Mouse (Mus musculus): ENCODE measurements around the gene Rsrc2. TPM values are rescaled to one million over a fixed set of nuclear protein-coding genes. Genes with fewer than 3 reads are reported as not detected.
"Not testable (repeated sequence)": the region's sequence is repeated elsewhere in the genome, so short reads cannot be mapped to it uniquely, and the experiment has no call there.

Gene Rsrc2
- total RNA-seq (2021), result 96.8 and 108 TPM in 2 replicates
- long read RNA-seq, transcript Rsrc2-208 (10 exons, 1,595 nt), result major isoform, 32 of 63 reads
- long read RNA-seq, partial matches to known transcripts, result 9 of 63 reads
- long read RNA-seq, other reads (novel, unspliced or antisense), result 14 of 63 reads

GRCm38 (mm10) chr5:123749065-123750064 lies at the start of gene Rsrc2, which contains the start of gene Kntc1:
Gene Rsrc2, minus strand, starts transcription at chr5:123749414.
Gene Kntc1, plus strand, starts transcription at chr5:123749716.
- DNase-seq, result peak; percentile 95

DNA sequence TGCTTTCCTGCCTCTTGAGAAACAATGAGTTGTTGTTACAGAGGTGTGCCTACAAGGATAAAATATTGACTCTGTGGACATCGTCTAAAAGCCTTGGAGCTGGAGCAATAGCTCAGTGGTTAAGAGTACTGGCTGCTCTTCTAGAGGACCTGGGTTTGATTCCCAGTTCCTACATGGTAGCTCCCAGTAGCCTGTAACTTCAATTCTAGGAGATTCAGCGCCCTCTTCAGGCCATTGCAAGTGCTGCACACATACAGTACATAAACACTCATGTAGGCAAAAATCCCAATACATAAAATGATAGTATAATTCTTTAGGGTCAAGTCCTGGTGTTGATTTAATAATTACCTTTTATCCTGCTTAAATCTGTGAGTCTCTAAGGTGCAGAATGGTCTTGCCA lies 43.9 kb upstream of the Rsrc2 start:
- no peak for DNase-seq

- DNase-seq, result no peak
These were observed 39.8 kb upstream of the Rsrc2 start for GRCm38 (mm10) chr5:123788976-123789375.

DNA sequence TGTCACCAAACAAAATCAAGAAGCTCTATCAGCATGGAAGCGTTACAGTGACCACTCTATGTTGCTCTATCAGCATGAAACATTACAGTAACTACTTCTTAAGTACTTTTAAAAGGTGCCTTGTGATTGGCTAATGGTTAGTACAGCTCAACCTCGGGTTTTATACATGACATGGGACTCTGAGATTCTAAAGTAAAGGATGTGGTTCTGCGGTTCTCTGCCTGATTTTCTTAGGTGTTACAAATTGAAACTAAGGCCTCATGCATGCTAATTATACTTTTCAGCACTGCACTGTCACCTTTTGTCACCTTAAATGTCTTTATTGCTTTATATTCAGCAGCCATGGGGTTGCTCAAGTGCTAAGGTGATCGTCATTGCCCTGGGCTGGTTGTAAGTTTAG lies 32.6 kb upstream of the Rsrc2 start:
- DNase-seq, result no peak

DNA sequence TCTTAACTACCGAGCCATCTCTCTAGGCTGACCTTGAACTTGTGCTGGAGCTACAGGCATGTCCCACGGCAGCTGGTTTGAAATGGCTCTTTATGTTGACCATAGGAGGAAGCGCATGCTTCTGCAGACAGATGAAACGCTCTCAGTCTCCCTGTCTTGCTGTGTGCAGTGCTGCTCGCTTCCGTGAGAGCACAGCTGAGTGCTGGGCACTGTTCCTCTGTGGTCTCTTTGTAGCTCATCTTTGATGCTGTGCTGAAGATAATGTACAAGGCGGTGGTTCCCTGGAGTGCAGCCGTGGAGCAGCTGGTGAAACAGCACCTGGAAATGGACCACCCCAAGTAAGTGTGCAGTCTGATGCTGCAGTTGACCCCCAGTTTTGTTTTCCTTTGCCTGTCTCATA lies 31.5 kb upstream of the Rsrc2 start:
- no peak for DNase-seq

GRCm38 (mm10) chr5:123773441-123773840 lies 24.2 kb upstream of the Rsrc2 start:
- no peak for DNase-seq

GRCm38 (mm10) chr5:123766455-123766854 lies 17.2 kb upstream of the Rsrc2 start:
- not testable (repeated sequence) for DNase-seq

- DNase-seq, result no peak
These were observed 16.3 kb upstream of the Rsrc2 start for GRCm38 (mm10) chr5:123765506-123765905.

DNA sequence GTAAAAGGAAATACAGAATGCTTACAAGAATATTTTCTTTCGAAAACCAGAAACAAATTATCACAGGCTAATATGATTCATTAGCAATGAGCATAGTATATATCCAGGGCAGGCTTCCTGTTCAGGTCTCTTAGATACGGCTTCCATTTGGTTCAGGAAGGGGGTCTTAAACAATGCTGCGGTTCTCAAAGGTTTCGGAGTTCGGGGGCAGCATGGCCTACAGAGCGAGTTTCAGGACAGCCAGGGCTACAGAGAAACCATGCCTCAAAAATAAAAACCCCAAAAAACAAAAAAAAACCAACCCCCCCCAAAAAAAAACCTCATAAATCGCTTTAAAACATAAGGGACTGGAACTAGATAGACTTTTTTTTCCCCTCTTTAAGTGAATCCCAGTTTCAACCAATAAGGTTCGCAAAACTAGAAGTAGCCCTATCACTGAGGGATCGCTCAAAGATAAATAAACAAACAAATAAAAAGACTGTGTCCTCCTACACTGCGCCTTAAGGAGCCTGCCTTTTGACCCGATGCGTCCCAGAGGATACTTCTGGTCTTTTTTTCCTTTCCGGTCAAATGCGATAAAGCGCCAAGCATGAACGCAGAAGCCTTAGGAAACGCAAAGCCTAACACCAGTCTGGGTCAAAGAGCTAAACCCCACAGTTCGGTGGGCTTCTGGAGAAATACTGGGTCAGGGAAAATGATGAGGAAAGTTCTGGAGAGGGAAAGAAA lies 712 bp downstream of the Rsrc2 start:
- no peak for DNase-seq

DNA sequence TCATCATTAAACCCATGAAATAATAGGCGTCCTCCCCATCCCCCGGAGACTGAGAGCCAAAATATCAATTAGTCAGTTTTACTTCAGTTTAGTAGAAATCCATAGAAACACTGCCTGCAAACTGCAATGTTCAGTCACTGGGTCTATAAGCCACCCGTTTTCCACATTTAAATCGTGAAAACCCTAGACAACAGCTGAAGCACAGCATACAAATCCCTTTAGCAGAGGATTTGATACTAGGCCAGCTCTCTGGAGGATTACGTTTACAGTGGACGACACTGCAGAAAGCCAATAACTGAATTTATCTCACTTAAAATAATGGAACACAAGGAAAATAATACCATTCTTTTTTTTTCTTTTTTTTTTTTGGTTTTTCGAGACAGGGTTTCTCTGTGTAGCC lies 1.6 kb downstream of the Rsrc2 start:
- no peak for DNase-seq

DNA sequence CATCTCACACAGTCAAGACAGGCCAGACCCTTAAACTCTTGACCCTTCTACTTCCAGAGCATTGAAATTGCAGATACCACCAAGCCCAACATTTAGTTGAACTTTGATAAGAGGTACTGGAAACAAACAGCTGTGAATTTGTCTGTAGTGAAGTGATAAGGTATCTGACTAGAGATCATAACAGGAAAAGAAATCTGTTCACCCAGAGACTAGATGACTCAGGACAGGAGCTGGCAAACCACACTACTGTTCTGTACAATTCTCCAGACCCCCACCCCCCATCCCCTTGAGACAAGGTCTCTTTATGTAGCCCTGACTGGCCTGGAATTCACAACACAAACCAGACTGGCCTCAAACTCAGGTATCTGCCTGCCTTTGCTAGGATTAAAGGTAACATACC lies 3.0 kb downstream of the Rsrc2 start:
- DNase-seq, result no peak

DNA sequence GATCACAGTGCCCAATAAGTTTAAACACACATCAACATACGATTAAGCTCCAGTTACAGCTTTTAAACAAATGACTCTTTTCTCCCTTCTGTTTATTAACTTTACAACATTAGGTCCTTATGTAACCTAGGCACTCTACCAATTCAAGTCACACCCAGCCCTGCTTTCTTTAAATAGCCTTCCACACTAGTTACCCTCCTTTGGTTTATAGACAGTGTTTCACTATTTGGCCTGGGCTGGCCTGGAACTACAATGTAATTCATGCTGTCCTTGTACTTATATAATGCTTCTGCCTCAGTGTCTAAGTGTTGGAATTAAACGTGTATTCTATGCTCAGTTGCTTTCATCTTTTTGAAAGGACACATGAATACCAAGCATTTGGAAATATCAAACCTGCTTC lies 4.9 kb downstream of the Rsrc2 start:
- no peak for DNase-seq

- no peak for DNase-seq
These were observed 18.2 kb downstream of the Rsrc2 start for GRCm38 (mm10) chr5:123730981-123731380.

DNA sequence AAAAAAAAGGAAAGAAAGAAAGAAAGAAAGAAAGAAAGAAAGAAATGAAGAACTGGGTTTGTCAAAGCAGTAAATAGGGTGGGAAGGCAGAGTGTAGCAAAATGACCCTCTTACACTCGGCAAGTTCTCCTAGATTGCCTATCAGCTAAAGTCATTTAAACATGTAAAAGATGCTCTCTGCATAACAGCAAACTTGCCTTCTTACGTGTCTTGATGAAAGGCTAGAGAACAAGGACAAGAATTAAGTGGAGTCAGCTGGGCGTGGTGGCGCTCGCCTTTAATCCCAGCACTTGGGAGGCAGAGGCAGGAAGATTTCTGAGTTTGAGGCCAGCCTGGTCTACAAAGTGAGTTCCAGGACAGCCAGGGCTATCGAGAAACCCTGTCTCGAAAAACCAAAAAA lies 25.4 kb downstream of the Rsrc2 start:
- DNase-seq, result not testable (repeated sequence)

GRCm38 (mm10) chr5:123720328-123721311 lies 28.6 kb downstream of the Rsrc2 start, which contains the start of gene Zcchc8:
Gene Zcchc8, minus strand, starts transcription at chr5:123721100.
- peak; percentile 88 for DNase-seq

DNA sequence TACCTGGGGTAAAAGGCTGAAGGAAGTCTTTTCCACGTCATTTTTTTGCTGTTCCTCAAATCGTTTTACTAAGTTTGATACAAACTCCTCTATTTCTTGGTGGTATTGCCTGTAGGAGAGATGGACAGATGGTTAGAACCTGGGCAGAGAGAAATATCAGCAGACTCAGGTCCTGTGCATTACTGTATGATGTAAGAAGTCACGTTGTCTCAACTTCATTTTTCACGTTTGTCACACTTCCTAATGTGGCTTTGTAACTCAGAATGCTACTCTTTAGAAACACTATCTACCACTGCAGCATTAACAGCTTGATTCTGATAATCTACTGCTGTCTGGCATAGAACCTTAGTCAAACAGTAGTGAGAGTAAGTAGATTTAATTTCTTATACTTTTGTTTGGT lies 34.6 kb downstream of the Rsrc2 start:
- DNase-seq, result no peak

DNA sequence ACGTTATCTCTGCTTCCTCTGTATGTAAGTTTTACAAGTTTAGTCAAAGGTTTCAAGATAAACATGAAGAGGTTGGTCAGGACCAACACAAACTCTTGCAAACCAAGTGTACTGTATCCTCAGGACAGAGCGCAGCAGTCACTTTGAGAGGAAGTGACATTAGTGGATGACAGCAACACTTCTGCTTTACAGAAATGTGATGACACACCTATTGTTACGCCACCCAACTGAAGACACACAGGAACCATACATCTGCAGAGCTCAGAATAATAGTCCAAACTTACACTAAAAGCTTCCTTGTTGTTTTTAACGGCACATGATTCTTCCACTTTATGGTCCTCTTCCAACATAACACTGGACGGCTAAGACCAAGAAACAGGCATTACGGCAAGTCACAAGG lies 35.4 kb downstream of the Rsrc2 start:
- DNase-seq, result no peak

DNA sequence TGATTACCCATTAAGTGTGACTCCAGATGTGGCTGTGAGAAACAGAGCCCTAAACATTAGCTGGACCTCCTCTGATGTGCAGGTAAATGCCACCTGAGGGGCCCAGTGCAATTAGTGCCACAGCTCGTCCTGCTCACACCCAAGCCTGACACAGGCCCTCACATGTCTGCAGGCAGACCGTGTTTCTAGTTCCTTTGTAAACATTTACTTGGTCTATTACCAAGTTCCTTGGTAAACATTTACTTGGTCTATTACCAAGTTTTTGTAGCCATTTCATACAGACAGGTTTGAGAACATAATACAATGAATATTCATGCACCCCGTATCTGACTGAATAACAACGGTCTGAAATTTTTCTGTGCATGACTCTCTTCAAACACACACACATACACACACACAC lies 39.6 kb downstream of the Rsrc2 start:
- DNase-seq, result no peak

DNA sequence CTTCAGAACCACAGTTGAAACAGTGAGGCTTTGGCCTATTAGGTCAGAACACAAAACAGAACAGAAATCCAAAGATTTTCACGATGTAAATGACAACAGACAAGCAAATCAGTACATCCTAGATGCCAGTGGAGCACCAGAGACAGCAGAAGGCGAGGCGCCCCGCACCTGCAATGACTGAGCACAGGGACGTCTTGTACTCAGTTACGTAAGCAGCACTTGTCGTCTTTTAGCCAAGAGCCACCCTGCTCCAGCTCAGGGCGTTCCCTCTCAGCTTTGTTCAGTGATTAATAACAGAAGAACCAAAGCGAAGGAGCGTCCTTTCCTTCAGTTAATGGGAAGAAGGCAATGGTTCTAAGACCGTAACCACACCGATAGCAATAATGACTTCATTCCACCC lies 40.6 kb downstream of the Rsrc2 start:
- DNase-seq, result no peak

DNA sequence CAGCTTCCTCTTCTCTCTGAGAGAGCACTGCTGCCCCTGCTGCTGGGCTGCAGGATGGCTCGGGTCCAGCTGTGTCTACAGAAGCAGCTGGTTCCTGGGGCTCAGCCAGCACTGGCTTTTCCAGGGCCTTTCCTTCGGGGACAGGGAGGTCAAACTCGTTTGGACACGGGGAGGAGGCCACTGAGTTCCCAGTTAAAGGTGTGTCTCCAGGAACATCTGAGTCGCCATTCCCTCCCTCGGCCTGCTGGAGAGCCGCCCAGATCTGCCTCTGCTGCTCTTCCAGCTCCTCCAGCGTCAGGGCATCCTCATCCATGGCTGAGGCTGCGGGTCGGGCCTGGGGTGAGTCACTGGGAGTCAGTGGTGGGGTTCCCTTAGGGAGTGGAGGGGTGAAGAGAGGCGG lies 48.6 kb downstream of the Rsrc2 start:
- peak; percentile 61 for DNase-seq

GRCm38 (mm10) chr5:123699198-123699597 lies 50.0 kb downstream of the Rsrc2 start:
- peak; percentile 83 for DNase-seq

DNA sequence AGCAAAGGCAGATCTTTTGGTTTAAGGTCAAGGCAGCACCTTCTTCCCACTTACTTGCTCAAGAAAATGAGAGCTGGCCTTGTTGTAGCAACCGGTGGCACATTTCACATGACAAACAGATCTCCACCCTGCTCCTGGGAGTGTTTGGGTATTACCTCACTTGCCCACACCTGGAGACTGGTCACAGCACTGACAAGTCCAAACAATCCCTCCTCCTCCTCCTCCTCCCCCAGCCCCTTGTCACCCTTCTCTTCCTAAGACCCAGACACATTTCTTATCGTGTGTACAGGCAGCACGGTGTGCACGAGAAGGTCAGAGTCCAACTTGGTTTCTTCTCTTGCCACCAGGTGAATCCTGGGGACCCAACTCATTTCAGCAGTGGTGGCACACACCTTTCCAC lies 52.3 kb downstream of the Rsrc2 start:
- DNase-seq, result no peak
